Mouse (Mus musculus): ENCODE data around the gene Gipr.

The Gipr gene

GRCm38 (mm10) chr7:19165656-19166423 is at the start of gene Gipr:
Gipr (minus strand) TSS chr7:19166127.
- DNase-seq (ENCODE audit: low spot score), result no peak

DNA sequence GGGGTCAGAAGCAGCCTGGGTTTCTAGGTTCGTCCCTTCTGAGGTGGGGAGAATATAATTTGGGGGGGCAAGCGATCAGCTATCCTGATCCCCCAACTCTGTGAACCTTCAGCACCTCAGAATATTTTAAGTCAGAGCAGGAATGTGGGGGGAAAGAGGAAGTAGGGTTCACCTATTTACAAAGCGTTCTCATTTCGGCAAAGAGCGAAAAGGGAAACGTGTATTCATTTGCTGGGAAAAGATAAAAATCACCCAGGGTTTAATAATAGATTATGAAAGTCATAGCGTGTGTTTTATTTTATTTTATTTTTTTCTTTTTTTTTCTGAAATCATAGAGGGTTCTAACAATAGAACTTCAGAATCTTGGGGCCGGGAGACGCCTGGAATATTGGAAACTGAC is 49.0 kb upstream of the Gipr start:
- DNase-seq (ENCODE audit: low spot score), result no peak

- DNase-seq (ENCODE audit: low spot score), result no peak
Measured at GRCm38 (mm10) chr7:19214369-19214768, 48.4 kb upstream of the Gipr start.

GRCm38 (mm10) chr7:19213385-19213784 is 47.5 kb upstream of the Gipr start:
- DNase-seq (ENCODE audit: low spot score), result no peak

- DNase-seq (ENCODE audit: low spot score), result no peak
Measured at GRCm38 (mm10) chr7:19211996-19212755, 46.2 kb upstream of the Gipr start, which contains the start of gene Gpr4. Gpr4 (plus strand) TSS chr7:19212538.

GRCm38 (mm10) chr7:19211041-19211675 is 45.2 kb upstream of the Gipr start:
- no peak for DNase-seq (ENCODE audit: low spot score)

DNA sequence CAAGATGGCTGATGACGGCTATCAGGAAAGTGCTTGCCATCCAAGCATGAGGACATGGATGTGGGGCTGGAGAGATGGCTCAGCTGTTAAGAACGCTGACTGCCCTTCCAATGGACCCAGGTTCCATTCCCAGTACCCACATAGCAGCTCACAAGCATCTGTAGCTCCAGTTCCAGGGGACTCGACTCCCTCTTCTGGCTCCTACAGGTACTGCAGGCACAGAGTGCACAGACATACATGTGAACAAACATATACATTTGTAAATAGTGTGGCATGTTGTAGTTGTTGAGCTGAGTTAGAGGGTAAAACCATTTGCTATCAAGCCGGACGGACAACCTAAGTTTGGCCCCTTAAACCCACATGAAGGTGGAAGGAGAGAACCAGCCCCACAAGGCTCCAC is 44.1 kb upstream of the Gipr start:
- no peak for DNase-seq (ENCODE audit: low spot score)

DNA sequence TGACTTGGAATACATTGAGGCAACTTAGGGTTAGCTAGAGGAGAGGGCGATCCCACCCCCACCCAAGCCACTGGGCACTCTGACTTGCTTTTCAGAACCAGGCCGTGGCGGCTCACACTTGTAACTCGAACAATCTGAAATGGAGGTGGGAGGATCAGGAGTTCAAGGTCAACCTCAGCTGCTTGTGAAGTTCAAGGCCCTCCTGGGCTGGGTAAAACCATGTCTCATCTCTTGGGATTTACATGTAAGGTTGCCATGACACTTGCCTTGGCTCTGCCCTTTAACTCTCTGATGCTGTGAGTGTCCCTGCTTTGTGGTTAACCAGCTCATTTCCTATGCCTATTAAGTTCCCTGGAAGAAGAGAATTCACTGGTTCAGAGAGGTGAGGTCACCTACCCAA is 43.6 kb upstream of the Gipr start:
- DNase-seq (ENCODE audit: low spot score), result no peak

DNA sequence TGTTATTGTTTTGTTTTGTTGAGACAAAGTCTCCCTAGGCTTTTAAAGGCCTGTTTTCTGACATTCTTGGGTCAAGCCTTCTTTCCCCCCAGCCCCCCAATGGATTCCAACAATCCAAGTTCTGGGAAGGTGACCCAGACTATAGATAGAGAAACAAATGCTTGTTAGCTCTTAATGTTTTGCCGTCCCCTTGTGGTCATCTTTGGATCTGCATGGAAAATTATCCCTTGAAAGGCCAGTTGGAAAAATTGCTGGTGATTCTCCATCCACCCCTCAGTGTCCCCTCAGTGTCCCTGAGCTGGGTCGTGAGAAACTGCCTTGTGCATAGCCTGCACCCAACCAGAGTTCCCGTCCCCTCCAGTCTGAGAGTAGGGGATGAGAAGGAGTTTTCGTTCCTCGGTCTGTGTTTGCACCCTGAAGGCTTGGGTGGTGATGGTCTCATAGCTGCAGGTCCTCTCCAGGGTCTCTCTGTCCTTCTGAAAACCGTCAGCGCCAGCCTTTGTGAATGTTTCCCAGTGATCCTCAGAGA is 43.1 kb upstream of the Gipr start:
- DNase-seq (ENCODE audit: low spot score), result no peak

DNA sequence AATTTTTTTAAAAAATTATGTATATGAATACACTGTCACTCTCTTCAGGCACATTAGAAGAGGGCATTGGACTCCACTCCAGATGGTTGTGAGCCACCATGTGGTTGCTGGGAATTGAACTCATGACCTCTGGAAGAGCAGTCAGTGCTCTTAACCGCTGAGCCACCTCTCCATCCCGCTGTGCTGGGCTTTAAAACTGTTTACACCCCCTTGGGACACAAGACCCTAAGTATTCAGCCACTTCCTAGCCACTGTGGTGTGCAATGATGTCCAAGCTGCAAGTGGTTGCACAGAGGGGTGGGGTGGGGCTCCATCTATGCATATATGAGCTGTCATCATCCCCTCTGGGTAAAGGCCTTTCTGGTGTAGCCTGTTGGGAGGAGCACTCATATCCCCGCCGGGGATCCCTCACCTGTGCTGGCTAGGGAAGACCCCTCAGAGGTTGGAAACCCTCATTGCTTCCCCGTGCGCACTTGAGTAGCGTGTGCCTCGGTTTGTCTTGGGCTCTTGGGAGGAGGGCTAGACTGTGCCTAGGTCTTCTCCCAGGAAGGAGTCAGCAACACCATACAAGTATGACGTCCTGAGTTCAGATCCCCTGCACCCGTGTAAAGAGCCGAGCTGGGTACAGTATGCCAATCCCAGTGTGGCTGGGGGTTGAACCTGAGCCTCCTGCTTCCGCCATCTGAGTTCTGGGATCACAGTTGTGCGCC is 42.4 kb upstream of the Gipr start:
- no peak for DNase-seq (ENCODE audit: low spot score)

DNA sequence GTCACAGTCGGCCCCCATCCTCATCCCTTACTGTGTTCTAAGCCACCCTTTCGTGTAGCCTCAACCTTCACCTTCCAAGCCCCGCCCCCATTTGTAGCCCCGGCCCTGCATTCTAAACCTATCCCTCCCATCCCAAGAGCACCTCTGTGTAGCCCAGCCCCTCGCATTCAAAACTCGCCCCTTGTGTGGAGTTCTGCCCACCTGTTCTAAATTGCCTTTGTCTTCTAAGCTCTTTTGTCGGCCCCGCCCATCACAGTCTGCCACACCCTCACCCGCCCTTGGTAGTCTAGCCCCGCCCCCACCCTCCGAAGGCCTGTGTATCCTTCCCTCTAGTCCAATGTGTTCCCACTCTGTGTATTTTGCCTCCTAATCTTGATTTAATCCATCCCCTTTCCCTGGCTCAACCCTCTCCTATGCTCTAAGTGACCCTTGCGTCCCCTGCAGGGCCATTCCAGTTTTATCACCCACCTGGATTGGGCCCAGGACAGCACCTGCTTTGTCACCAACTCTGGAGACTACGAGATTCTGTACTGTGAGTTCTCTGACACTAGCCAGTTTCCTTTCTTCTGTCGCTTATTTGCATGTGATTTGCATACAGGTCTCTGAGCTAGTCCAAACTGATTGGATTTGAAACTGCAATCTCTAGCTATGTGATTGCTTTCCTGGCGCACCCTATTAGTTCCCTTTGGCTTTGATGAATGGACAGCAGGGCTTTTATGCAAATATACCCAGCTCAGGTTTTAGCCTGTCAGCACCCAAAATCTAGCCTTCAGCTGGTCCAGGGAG is 36.3 kb upstream of the Gipr start:
- DNase-seq (ENCODE audit: low spot score), result no peak

DNA sequence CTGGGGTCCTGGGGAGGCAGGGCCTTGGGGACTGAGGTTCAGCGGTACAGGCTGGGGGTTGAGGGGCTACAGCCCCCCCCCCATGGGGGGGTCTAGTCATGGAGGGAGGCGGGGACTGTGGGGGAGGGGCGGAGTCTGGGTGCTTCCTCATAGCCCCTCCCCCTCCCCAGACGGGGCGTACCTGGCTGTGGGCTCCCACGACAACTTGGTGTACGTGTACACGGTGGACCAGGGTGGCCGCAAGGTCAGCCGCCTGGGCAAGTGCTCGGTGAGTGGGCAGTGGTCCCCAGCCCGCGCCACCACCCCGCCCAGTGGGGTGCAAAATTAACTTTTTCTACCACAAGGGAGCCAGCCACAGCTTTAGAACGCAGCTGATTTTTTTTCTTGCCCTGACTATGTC is 35.7 kb upstream of the Gipr start:
- DNase-seq (ENCODE audit: low spot score), result no peak

DNA sequence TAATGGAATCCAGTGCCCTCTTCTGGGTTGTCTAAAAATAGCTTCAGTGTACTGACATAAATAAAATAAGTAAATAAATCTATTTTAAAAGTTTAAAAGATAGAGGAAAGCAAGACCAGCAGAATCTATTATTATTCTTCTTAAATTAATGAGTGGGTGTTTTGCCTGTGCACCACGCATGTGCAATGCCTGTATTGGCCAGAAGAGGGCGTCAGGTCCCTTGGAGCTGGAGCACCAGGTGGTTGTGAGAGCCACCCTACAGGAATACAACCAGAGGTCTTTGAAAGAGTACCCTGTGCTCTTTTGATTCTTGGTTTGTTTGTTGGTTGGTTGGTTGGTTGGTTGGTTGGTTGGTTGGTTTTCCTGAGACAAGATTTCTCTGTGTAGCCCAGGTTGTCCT is 32.1 kb upstream of the Gipr start:
- no peak for DNase-seq (ENCODE audit: low spot score)

DNA sequence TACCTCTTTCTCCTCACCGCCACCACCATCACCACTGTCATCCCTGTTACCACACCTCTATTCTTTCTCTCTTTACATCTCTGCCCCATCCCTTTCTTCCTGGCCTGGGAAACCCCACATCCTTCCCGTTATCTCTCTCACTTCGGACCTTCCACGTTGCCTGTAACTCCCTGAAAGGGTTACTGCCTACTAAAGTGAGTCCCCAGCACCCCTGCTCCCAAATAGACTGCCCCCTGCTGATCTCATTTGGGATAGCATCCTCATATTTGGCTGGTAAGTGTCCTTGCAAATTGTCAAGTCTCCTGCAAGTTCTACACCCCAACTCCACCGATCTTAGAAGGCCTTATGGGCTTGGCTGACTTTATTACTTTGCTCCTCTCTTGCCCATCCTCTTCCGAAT is 30.7 kb upstream of the Gipr start:
- no peak for DNase-seq (ENCODE audit: low spot score)

DNA sequence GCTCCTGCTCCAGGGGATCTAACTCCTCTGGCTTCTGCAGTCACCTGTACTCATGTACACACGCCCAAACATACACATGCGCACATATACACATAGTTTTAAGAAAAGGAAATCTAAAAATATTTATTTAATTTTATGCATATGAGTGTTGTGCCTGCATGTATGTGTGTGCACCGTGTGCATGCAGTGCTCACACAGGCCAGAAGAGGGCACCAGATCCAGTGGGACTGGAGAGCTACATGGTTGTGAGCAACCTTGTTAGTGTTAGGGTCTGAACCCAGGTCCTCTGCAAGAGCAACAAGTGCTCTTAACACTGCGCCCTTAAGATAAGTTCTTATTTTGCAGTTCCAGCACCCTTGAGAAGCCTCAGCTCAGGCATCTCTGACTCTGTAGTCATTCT is 28.7 kb upstream of the Gipr start:
- DNase-seq (ENCODE audit: low spot score), result no peak

GRCm38 (mm10) chr7:19184758-19185157 is 18.8 kb upstream of the Gipr start:
- DNase-seq (ENCODE audit: low spot score), result no peak

DNA sequence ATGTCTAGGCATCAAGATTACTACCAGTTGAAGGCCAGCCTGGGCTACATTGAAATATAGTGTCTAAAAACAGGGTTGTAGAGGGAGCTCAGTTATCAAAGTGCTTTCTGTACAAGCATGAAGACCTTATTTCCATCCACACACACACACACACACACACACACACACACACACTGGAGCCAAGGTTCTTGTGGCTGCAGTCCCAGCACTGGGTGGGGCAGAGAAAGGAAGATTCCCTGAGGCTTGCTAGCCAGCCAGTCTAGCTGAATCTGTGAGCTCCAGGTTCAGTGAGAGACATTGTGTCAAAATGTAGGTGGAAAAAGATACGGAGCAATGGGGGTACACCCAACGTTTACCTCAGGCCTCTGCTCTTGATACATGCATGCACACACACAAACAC is 18.3 kb upstream of the Gipr start:
- DNase-seq (ENCODE audit: low spot score), result no peak

DNA sequence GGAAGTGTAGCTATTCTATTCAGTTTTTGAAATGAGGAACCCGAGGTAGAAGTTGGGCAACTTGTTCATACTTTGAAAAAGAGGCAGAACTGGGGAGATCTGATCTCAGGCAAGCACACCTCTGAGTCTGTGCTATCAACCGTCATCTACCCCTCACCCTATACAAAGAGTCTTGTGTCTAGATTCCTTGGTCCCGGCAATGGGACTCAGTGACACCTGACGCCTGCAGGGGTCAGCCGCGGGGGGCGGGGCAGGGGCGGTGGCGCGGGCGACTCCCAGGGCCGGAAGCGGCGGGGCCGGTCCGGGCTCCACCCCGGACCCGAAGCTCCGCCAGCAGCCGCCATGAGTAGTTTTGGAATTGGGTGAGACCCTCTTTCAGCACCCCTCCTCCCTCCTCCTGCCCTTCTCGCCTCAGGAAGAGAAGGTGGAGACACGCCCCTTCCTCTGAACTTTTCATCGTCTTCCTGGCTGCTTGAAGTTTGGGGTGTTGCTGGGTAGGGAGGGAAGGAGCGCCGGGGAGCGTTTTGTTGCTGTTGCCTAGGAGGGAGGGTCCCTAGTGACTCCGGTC is 15.0 kb upstream of the Gipr start:
- no peak for DNase-seq (ENCODE audit: low spot score)

DNA sequence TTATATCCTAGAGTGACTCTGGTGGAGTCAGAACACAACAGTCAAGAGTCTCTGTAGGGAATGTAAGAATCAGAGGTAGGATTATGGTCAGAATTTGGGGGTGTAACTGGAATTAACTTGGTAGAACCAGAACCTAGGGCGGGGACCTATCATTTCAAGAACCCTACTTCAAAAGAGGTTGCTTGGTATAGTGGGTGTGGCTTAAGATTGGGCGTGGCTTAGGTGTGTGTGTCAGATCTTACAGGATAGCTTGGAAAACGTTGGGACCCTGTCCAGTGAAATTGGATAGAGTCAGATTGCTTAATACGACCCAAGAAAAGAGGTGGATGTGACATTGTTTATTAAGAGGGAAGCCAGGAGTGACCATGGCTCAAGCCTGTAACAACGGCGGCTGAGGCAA is 14.0 kb upstream of the Gipr start:
- DNase-seq (ENCODE audit: low spot score), result no peak

GRCm38 (mm10) chr7:19179173-19179572 is 13.2 kb upstream of the Gipr start:
- no peak for DNase-seq (ENCODE audit: low spot score)
